Mouse (Mus musculus) G1E (cell line): Measurements from ENCODE around the gene Ipo11.

ENCODE experiments used
- CTCF ChIP-seq: IDR thresholded peaks from 2 replicates; pipeline ENCODE4 v1.5.1; 2012; ENCODE audit warnings: low read depth, low read length, inconsistent platforms, mixed read lengths
- GATA1 ChIP-seq: IDR thresholded peaks from 2 replicates; pipeline ENCODE4 v1.6.1; 2012; ENCODE audit warnings: borderline replicate concordance, low read length, inconsistent platforms, mixed read lengths
- GATA2 ChIP-seq: IDR thresholded peaks from 2 replicates; pipeline ENCODE4 v1.6.1; 2012; ENCODE audit warnings: low read depth, low read length, inconsistent platforms, borderline replicate concordance
- POLR2AphosphoS5 ChIP-seq: IDR thresholded peaks from 2 replicates; pipeline ENCODE4 v1.6.1; 2012; ENCODE audit warnings: low read depth, low read length, inconsistent platforms; ENCODE audit not compliant: insufficient replicate concordance
- TAL1 ChIP-seq: conservative IDR thresholded peaks from 2 replicates; pipeline ENCODE4 v1.6.1; 2012; ENCODE audit warnings: low read depth, low read length, inconsistent platforms, mixed read lengths

DNA sequence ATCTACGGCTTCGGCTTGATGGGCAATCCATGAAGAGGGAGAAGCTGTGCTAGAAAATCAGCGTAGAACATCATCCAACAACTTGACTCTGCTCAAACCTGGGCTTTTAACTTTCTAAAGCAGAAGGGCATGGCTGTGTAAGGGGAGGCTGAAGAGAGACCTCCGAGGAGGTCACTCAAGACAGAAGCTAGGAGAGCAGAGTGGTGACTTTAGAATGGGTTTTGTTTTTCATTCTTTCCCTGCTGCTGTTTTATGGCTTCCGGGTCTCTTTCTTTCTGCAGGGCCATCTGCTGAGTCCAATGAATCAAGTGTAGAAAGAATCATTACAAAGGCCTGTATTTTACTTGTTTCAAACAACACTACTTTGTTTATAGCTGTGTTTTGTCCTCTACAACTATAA lies 119.7 kb downstream of the Ipo11 start:
- TF ChIP-seq CTCF, result no peak
- TF ChIP-seq GATA1, result no peak
- TF ChIP-seq POLR2AphosphoS5, result no peak
- no peak for TF ChIP-seq GATA2
- TF ChIP-seq TAL1, result no peak
